ENCODE assay signal across 11 mouse cellular contexts in genomic region chrX:136639754-136640153, GRCm38 (mm10). TPM values are rescaled to one million over a fixed set of nuclear protein-coding genes. Genes with fewer than 3 reads are reported as not detected.
DNase-seq lines count a peak whose midpoint lies in the region; ATAC-seq lines count a peak whose summit lies in the region.
"Had no signal": no experiment of that assay in that cellular context is flagged by ENCODE, and none has a peak within 500 bp of the region (broad histone marks: within the 10 kb centered on the region; RNA-seq: fewer than 3 reads in every experiment).

No protein-coding gene starts in this region.

- ATAC-seq in hindbrain, embryonic 12.5 days (ENCODE audit: low FRiP score): no peak
- ATAC-seq: Patski had no signal

- H3K4me2 ChIP-seq in hindbrain, embryonic 12.5 days (replicated peaks): no peak overlapping the region
- H3K4me2 ChIP-seq: liver, embryonic 13.5 days had no signal

- no peak overlapping the region for H3K9ac ChIP-seq in hindbrain, embryonic 12.5 days
- H3K9ac ChIP-seq: liver, embryonic 13.5 days had no signal

- H3K4me1 ChIP-seq in hindbrain, embryonic 10.5 days (replicated peaks): no peaks in the 10 kb centered on the region
- H3K4me1 ChIP-seq in hindbrain, embryonic 12.5 days: no peaks in the 10 kb centered on the region
- H3K4me1 ChIP-seq: liver, embryonic 13.5 days had no signal

- no peaks in the 10 kb centered on the region for H3K27me3 ChIP-seq in hindbrain, embryonic 10.5 days (ENCODE audit: insufficient read depth, poor library complexity, severe bottlenecking)
- H3K27me3 ChIP-seq in hindbrain, embryonic 12.5 days: no peaks in the 10 kb centered on the region
- H3K27me3 ChIP-seq: liver, embryonic 13.5 days had no signal

- H3K36me3 ChIP-seq in hindbrain, embryonic 10.5 days: no peaks in the 10 kb centered on the region
- no peaks in the 10 kb centered on the region for H3K36me3 ChIP-seq in hindbrain, embryonic 12.5 days
- H3K36me3 ChIP-seq: liver, embryonic 13.5 days had no signal

- intact Hi-C loops in left cerebral cortex, postnatal 14 days (cut with DNase I): no loop called here
- intact Hi-C loops in heart, postnatal 14 days (cut with DNase I): no loop called here

- H3K9me3 ChIP-seq in hindbrain, embryonic 10.5 days: no peaks in the 10 kb centered on the region
- no peaks in the 10 kb centered on the region for H3K9me3 ChIP-seq in hindbrain, embryonic 12.5 days (replicated peaks)
- H3K9me3 ChIP-seq: liver, embryonic 13.5 days had no signal

- 53% methylated on average over 6 of the region's 6 CpGs for WGBS in hindbrain, embryonic 10.5 days
- WGBS in hindbrain, embryonic 12.5 days: 44% methylated on average over 4 of the region's 6 CpGs

- H3K4me3 ChIP-seq in hindbrain, embryonic 10.5 days: no peak overlapping the region
- no peak overlapping the region for H3K4me3 ChIP-seq in hindbrain, embryonic 12.5 days
- H3K4me3 ChIP-seq: erythroblast, embryonic 14.5 days; liver, embryonic 13.5 days had no signal

- H3K27ac ChIP-seq in hindbrain, embryonic 10.5 days: no peak overlapping the region
- H3K27ac ChIP-seq in hindbrain, embryonic 12.5 days: no peak overlapping the region
- H3K27ac ChIP-seq: liver, embryonic 13.5 days had no signal

- peak; percentile 2 for DNase-seq in hindbrain, embryonic 10.5 days (ENCODE audit: low spot score)
- peak; percentile 1 for DNase-seq in embryo, embryonic 11.5 days (ENCODE audit: low read depth, low spot score)
- DNase-seq in left cerebral cortex, postnatal 14 days (ENCODE audit: low spot score in 2 of 2): peak; percentile 50 to 76
- peak; percentile 3 for DNase-seq in right cerebral cortex, postnatal 4 days
- no peak for DNase-seq in thymus, postnatal 4 days
- DNase-seq in heart, postnatal 14 days: no peak
- DNase-seq in kidney, postnatal 10 days: no peak
- DNase-seq: liver, embryonic 13.5 days had no signal

RNA-seq across cellular contexts. Expression of gene Tceal3, which starts 49.1 kb away (rescaled TPM):
- 8.3 and 12.2 TPM in 2 replicates for polyA plus RNA-seq in hindbrain, embryonic 10.5 days (2016; fragmentation: Nextera tagmentation; extraction: Ambion mirVana)
- polyA plus RNA-seq in hindbrain, embryonic 12.5 days (2016; fragmentation: Nextera tagmentation; extraction: Ambion mirVana): 31.4 and 42.0 TPM in 2 replicates
- 100 to 1,000 TPM; 124 to 129 TPM for total RNA-seq in left cerebral cortex, postnatal 14 days (2021)
- total RNA-seq in heart, postnatal 14 days (2021): under 1 TPM; 0.37 to 0.81 TPM
- polyA plus RNA-seq: erythroblast, embryonic 14.5 days; Patski had no signal

Comparison
In these comparisons a context has a peak if more than half of its experiments do, and no peak if none do; other contexts are left out.
1. DNase-seq: peak in hindbrain, embryonic 10.5 days (single experiment), embryo, embryonic 11.5 days (single experiment), left cerebral cortex, postnatal 14 days (2 of 2) and right cerebral cortex, postnatal 4 days (single experiment); none in thymus, postnatal 4 days (single experiment), heart, postnatal 14 days (0 of 2) and kidney, postnatal 10 days (single experiment).
2. RNA of gene Tceal3, which starts 49.1 kb away (total RNA-seq): 124 to 129 TPM in left cerebral cortex, postnatal 14 days; 0.37 to 0.81 TPM in heart, postnatal 14 days; every median in the first group is over 10 times any median in the second.